ENCODE assay signal across 12 mouse cellular contexts in genomic region chr19:3666632-3667031, GRCm38 (mm10). TPM values are rescaled to one million over a fixed set of nuclear protein-coding genes. Genes with fewer than 3 reads are reported as not detected.
A peak's percentile ranks its signal among the peaks of the same experiment; 100 is the strongest.
DNase-seq lines count a peak whose midpoint lies in the region; ATAC-seq and TF ChIP-seq lines count a peak whose summit lies in the region.
"Had no signal": no experiment of that assay in that cellular context is flagged by ENCODE, and none has a peak within 500 bp of the region (broad histone marks: within the 10 kb centered on the region; RNA-seq: fewer than 3 reads in every experiment).

No protein-coding gene starts in this region.

- no peaks in the 10 kb centered on the region for H3K27me3 ChIP-seq in heart, embryonic 15.5 days
- H3K27me3 ChIP-seq in lung, embryonic 16.5 days (ENCODE audit: control insufficient read depth, insufficient read depth, low read depth, low read length), result no peaks in the 10 kb centered on the region
- no peaks in the 10 kb centered on the region for H3K27me3 ChIP-seq in intestine, embryonic 15.5 days (replicated peaks)
- H3K27me3 ChIP-seq in small intestine, adult 2 months (ENCODE audit: control insufficient read depth, insufficient read depth, low read length), result no peaks in the 10 kb centered on the region
- no peaks in the 10 kb centered on the region for H3K27me3 ChIP-seq in hindbrain, embryonic 13.5 days

- ATAC-seq in heart, embryonic 15.5 days (replicated peaks; ENCODE audit: insufficient number of reproducible peaks, insufficient read depth, low FRiP score, low read depth), result no peak
- no peak for ATAC-seq in lung, embryonic 16.5 days (ENCODE audit: low read depth)
- no peak for ATAC-seq in intestine, embryonic 15.5 days
- no peak for ATAC-seq in hindbrain, embryonic 13.5 days (ENCODE audit: low FRiP score)
- ATAC-seq: forebrain, postnatal 0 days; hindbrain, postnatal 0 days had no signal

- no peak for TF ChIP-seq POLR2A in small intestine, adult 2 months (IDR thresholded peaks at IDR 0.05; ENCODE audit: low read depth, low read length)

- H3K9me3 ChIP-seq in heart, embryonic 15.5 days (replicated peaks), result no peaks in the 10 kb centered on the region
- no peaks in the 10 kb centered on the region for H3K9me3 ChIP-seq in lung, embryonic 16.5 days (ENCODE audit: control insufficient read depth, low read length)
- H3K9me3 ChIP-seq in intestine, embryonic 15.5 days, result no peaks in the 10 kb centered on the region
- no peaks in the 10 kb centered on the region for H3K9me3 ChIP-seq in hindbrain, embryonic 13.5 days

- H3K36me3 ChIP-seq in heart, embryonic 15.5 days, result no peaks in the 10 kb centered on the region
- peaks cover 2% of the 10 kb centered on the region for H3K36me3 ChIP-seq in lung, embryonic 16.5 days (ENCODE audit: control insufficient read depth, insufficient read depth, low read length)
- H3K36me3 ChIP-seq in intestine, embryonic 15.5 days, result no peaks in the 10 kb centered on the region
- H3K36me3 ChIP-seq in small intestine, adult 2 months (ENCODE audit: control insufficient read depth, insufficient read depth, low read length), result no peaks in the 10 kb centered on the region
- no peaks in the 10 kb centered on the region for H3K36me3 ChIP-seq in hindbrain, embryonic 13.5 days

- no peak overlapping the region for H3K4me2 ChIP-seq in heart, embryonic 15.5 days
- no peak overlapping the region for H3K4me2 ChIP-seq in lung, embryonic 16.5 days (ENCODE audit: low read depth, low read length)
- H3K4me2 ChIP-seq in intestine, embryonic 15.5 days (replicated peaks), result no peak overlapping the region
- H3K4me2 ChIP-seq in hindbrain, embryonic 13.5 days, result no peak overlapping the region

- H3K4me3 ChIP-seq in heart, embryonic 15.5 days, result no peak overlapping the region
- H3K4me3 ChIP-seq in lung, embryonic 16.5 days (ENCODE audit: low read length), result no peak overlapping the region
- no peak overlapping the region for H3K4me3 ChIP-seq in intestine, embryonic 15.5 days (replicated peaks)
- H3K4me3 ChIP-seq in small intestine, adult 2 months (ENCODE audit: low read depth, low read length), result no peak overlapping the region
- H3K4me3 ChIP-seq in hindbrain, embryonic 13.5 days, result no peak overlapping the region

- no peak for DNase-seq in heart, adult 9 months (ENCODE audit: low spot score in 2 of 2)
- DNase-seq in lung, postnatal 4 days, result no peak
- no peak for DNase-seq in cerebellum, adult 18-20 months
- DNase-seq: cerebellum, adult 2 months; forebrain, postnatal 0 days; thymus, postnatal 36 days had no signal

- 89% methylated on average over 2 of the region's 2 CpGs for WGBS in heart, embryonic 15.5 days
- WGBS in lung, embryonic 16.5 days, result 58% methylated on average over 2 of the region's 2 CpGs
- WGBS in intestine, embryonic 15.5 days, result 81% methylated on average over 2 of the region's 2 CpGs
- 52% methylated on average over 2 of the region's 2 CpGs for WGBS in small intestine, adult 2 months
- 95% methylated on average over 2 of the region's 2 CpGs for WGBS in hindbrain, embryonic 13.5 days

- H3K4me1 ChIP-seq in heart, embryonic 15.5 days (replicated peaks), result peaks cover 50% of the 10 kb centered on the region
- peaks cover 50% of the 10 kb centered on the region for H3K4me1 ChIP-seq in lung, embryonic 16.5 days (replicated peaks; ENCODE audit: control insufficient read depth, insufficient read depth, low read length)
- H3K4me1 ChIP-seq in intestine, embryonic 15.5 days (replicated peaks), result peaks cover 43% of the 10 kb centered on the region
- H3K4me1 ChIP-seq in small intestine, adult 2 months (ENCODE audit: control insufficient read depth, insufficient read depth, insufficient read length, low read length), result peaks cover 39% of the 10 kb centered on the region
- H3K4me1 ChIP-seq in hindbrain, embryonic 13.5 days (replicated peaks), result peaks cover 27% of the 10 kb centered on the region

- H3K27ac ChIP-seq in heart, embryonic 15.5 days, result peak overlapping the region; percentile 56
- peak overlapping the region; percentile 74 for H3K27ac ChIP-seq in lung, embryonic 16.5 days (ENCODE audit: low read length)
- H3K27ac ChIP-seq in intestine, embryonic 15.5 days, result peak overlapping the region; percentile 20; the same call in 1 of the 2 replicates
- H3K27ac ChIP-seq in small intestine, adult 2 months (ENCODE audit: insufficient read depth, low read depth, low read length), result peak overlapping the region; percentile 14; the same call in 1 of the 2 replicates
- no peak overlapping the region for H3K27ac ChIP-seq in hindbrain, embryonic 13.5 days
- H3K27ac ChIP-seq: hindbrain, postnatal 0 days had no signal

- no peak overlapping the region for H3K9ac ChIP-seq in heart, embryonic 15.5 days
- no peak overlapping the region for H3K9ac ChIP-seq in lung, embryonic 16.5 days (ENCODE audit: low read length)
- H3K9ac ChIP-seq in intestine, embryonic 15.5 days, result no peak overlapping the region
- H3K9ac ChIP-seq in hindbrain, embryonic 13.5 days, result no peak overlapping the region
- H3K9ac ChIP-seq: forebrain, postnatal 0 days had no signal

- no peak for TF ChIP-seq CTCF in small intestine, adult 2 months (IDR thresholded peaks at IDR 0.05; ENCODE audit: extremely low read depth, insufficient read length, insufficient replicate concordance, low read depth, low read length)

RNA-seq across cellular contexts. Expression of gene Lrp5, which starts 19.7 kb away (rescaled TPM):
- polyA plus RNA-seq in heart, embryonic 15.5 days (2015; fragmentation: Nextera tagmentation; extraction: Ambion mirVana), result 3.0 and 4.3 TPM in 2 replicates
- 7.4 and 7.8 TPM in 2 replicates for polyA plus RNA-seq in lung, embryonic 16.5 days (2015; fragmentation: Nextera tagmentation; extraction: Ambion mirVana)
- 5.2 and 5.4 TPM in 2 replicates for polyA plus RNA-seq in intestine, embryonic 15.5 days (2015; fragmentation: Nextera tagmentation; extraction: Ambion mirVana)
- 50.9 and 96.7 TPM in 2 replicates for polyA plus RNA-seq in small intestine, adult 2 months (2012; rRNA removed)
- polyA plus RNA-seq in hindbrain, embryonic 13.5 days (2015; fragmentation: Nextera tagmentation; extraction: Ambion mirVana), result 1.4 and 2.0 TPM in 2 replicates

RNA-seq across cellular contexts. Expression of gene 1810055G02Rik, which starts 41.5 kb away (rescaled TPM):
- 15.9 and 26.6 TPM in 2 replicates for polyA plus RNA-seq in heart, embryonic 15.5 days (2015; fragmentation: Nextera tagmentation; extraction: Ambion mirVana)
- 28.3 and 32.4 TPM in 2 replicates for polyA plus RNA-seq in lung, embryonic 16.5 days (2015; fragmentation: Nextera tagmentation; extraction: Ambion mirVana)
- polyA plus RNA-seq in intestine, embryonic 15.5 days (2015; fragmentation: Nextera tagmentation; extraction: Ambion mirVana), result 39.9 and 41.9 TPM in 2 replicates
- 180 and 300 TPM in 2 replicates for polyA plus RNA-seq in small intestine, adult 2 months (2012; rRNA removed)
- 33.5 and 33.9 TPM in 2 replicates for polyA plus RNA-seq in hindbrain, embryonic 13.5 days (2015; fragmentation: Nextera tagmentation; extraction: Ambion mirVana)
